In the genomic region with DNA sequence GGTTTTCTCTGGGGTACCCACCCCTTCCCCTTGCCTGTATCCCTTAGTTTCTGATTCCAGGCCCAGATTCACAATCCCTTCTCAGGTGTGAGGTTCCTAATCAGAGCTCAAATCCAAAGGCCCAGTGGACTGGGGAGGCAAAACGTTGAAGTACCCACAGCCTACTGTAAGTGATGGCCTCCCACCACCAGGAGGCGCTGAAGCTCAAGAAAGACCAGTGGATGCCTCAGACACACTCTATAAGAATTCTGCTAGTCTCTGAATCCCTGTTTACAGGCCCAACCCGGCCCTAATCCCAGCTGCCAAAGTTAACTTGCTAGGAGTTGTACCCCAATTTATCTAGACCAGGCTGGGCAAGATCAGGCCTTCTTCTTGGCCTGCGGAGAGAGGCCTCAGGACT, we compare ENCODE assay signal across 9 mouse cellular contexts. TPM values are rescaled to one million over a fixed set of nuclear protein-coding genes. Genes with fewer than 3 reads are reported as not detected.
A peak's percentile ranks its signal among the peaks of the same experiment; 100 is the strongest.
DNase-seq lines count a peak whose midpoint lies in the region; ATAC-seq and TF ChIP-seq lines count a peak whose summit lies in the region.
"Had no signal": no experiment of that assay in that cellular context is flagged by ENCODE, and none has a peak within 500 bp of the region (broad histone marks: within the 10 kb centered on the region; RNA-seq: fewer than 3 reads in every experiment).

No protein-coding gene starts in this region.

- 36% methylated on average over 4 of the region's 4 CpGs for WGBS in kidney, embryonic 15.5 days
- 34% methylated on average over 4 of the region's 4 CpGs for WGBS in forebrain, embryonic 13.5 days
- 30% methylated on average over 4 of the region's 4 CpGs for WGBS in limb, embryonic 10.5 days
- WGBS in stomach, postnatal 0 days: 33% methylated on average over 4 of the region's 4 CpGs

- no peaks in the 10 kb centered on the region for H3K36me3 ChIP-seq in kidney, embryonic 15.5 days
- no peaks in the 10 kb centered on the region for H3K36me3 ChIP-seq in forebrain, embryonic 13.5 days (ENCODE audit: poor library complexity, severe bottlenecking)
- H3K36me3 ChIP-seq in limb, embryonic 10.5 days: no peaks in the 10 kb centered on the region
- no peaks in the 10 kb centered on the region for H3K36me3 ChIP-seq in stomach, postnatal 0 days (ENCODE audit: control insufficient read depth, insufficient read depth, low read length)

- no peaks in the 10 kb centered on the region for H3K9me3 ChIP-seq in kidney, embryonic 15.5 days (replicated peaks)
- H3K9me3 ChIP-seq in forebrain, embryonic 13.5 days (replicated peaks): no peaks in the 10 kb centered on the region
- no peaks in the 10 kb centered on the region for H3K9me3 ChIP-seq in limb, embryonic 10.5 days (replicated peaks)
- no peaks in the 10 kb centered on the region for H3K9me3 ChIP-seq in stomach, postnatal 0 days (ENCODE audit: control insufficient read depth, low read length)

- peaks cover 29% of the 10 kb centered on the region for H3K4me1 ChIP-seq in kidney, embryonic 15.5 days
- H3K4me1 ChIP-seq in forebrain, embryonic 13.5 days: peaks cover 33% of the 10 kb centered on the region
- peaks cover 19% of the 10 kb centered on the region for H3K4me1 ChIP-seq in limb, embryonic 10.5 days
- H3K4me1 ChIP-seq in stomach, postnatal 0 days (replicated peaks; ENCODE audit: control insufficient read depth, insufficient read depth): peaks cover 6% of the 10 kb centered on the region

- H3K4me2 ChIP-seq in kidney, embryonic 15.5 days: no peak overlapping the region
- no peak overlapping the region for H3K4me2 ChIP-seq in forebrain, embryonic 13.5 days
- H3K4me2 ChIP-seq in stomach, postnatal 0 days (replicated peaks; ENCODE audit: low read depth): no peak overlapping the region

- no peak for TF ChIP-seq EP300 in stomach, postnatal 0 days (optimal IDR thresholded peaks at IDR 0.05)

- no peak overlapping the region for H3K27ac ChIP-seq in kidney, embryonic 15.5 days
- H3K27ac ChIP-seq in forebrain, embryonic 13.5 days: peak overlapping the region; percentile 78
- H3K27ac ChIP-seq in limb, embryonic 10.5 days: 0 out of 2 replicates have a peak overlapping the region, but pooled peaks have one; percentile 21
- no peak overlapping the region for H3K27ac ChIP-seq in stomach, postnatal 0 days (replicated peaks)

- TF ChIP-seq CTCF in stomach, postnatal 0 days (IDR thresholded peaks at IDR 0.05; ENCODE audit: low read depth): peak; percentile 91

- ATAC-seq in kidney, embryonic 15.5 days (replicated peaks; ENCODE audit: low FRiP score): no peak
- ATAC-seq in forebrain, embryonic 13.5 days: peak; percentile 52; the same call in 1 of the 2 replicates
- ATAC-seq in stomach, postnatal 0 days (ENCODE audit: low FRiP score, low TSS enrichment): peak; percentile 65

- no peak overlapping the region for H3K4me3 ChIP-seq in kidney, embryonic 15.5 days (replicated peaks)
- no peak overlapping the region for H3K4me3 ChIP-seq in forebrain, embryonic 13.5 days
- no peak overlapping the region for H3K4me3 ChIP-seq in limb, embryonic 10.5 days
- H3K4me3 ChIP-seq in stomach, postnatal 0 days (ENCODE audit: low read depth, low read length): no peak overlapping the region
- H3K4me3 ChIP-seq: myocyte had no signal

- no peak overlapping the region for H3K9ac ChIP-seq in kidney, embryonic 15.5 days
- no peak overlapping the region for H3K9ac ChIP-seq in forebrain, embryonic 13.5 days
- H3K9ac ChIP-seq in stomach, postnatal 0 days (ENCODE audit: low read length): no peak overlapping the region

- H3K27me3 ChIP-seq in kidney, embryonic 15.5 days: no peaks in the 10 kb centered on the region
- no peaks in the 10 kb centered on the region for H3K27me3 ChIP-seq in forebrain, embryonic 13.5 days
- 0 out of 2 replicates have a peak, but pooled peaks cover 3% of the 10 kb centered on the region for H3K27me3 ChIP-seq in limb, embryonic 10.5 days (ENCODE audit: low read depth, poor library complexity, severe bottlenecking)
- H3K27me3 ChIP-seq in stomach, postnatal 0 days (ENCODE audit: control insufficient read depth, insufficient read depth, low read length): no peaks in the 10 kb centered on the region

- peak; percentile 49 for DNase-seq in kidney, adult 11 months
- peak; percentile 47 for DNase-seq in c-Kit-positive CD71-positive TER-119-negative erythroid progenitor cells, embryonic 14.5 days (ENCODE audit: low read depth)
- peak; percentile 87 for DNase-seq in induced T-regulatory cell, adult 2 months (ENCODE audit: low read depth)
- DNase-seq in limb, embryonic 10.5 days (ENCODE audit: low spot score): peak; percentile 89
- DNase-seq in naive thymus-derived CD4-positive, alpha-beta T cell, adult 2 months (ENCODE audit: low read depth): peak; percentile 74
- peak; percentile 81 for DNase-seq in stomach, postnatal 0 days (ENCODE audit: low spot score)

RNA-seq across cellular contexts. Expression of a gene that starts 48.2 kb away (rescaled TPM):
- polyA plus RNA-seq in kidney, embryonic 15.5 days (2015; fragmentation: Nextera tagmentation; extraction: Ambion mirVana): 0.33 and 0.39 TPM in 2 replicates
- 0.10 and 0.11 TPM in 2 replicates for polyA plus RNA-seq in forebrain, embryonic 13.5 days (2015; fragmentation: Nextera tagmentation; extraction: Ambion mirVana)
- polyA plus RNA-seq in limb, embryonic 10.5 days (2016; fragmentation: Nextera tagmentation; extraction: Ambion mirVana): 0.15 TPM in 1 of 2 replicates, not detected in the other
- polyA plus RNA-seq in stomach, postnatal 0 days (2015; fragmentation: Nextera tagmentation; extraction: Ambion mirVana): 0.16 and 0.18 TPM in 2 replicates

RNA-seq across cellular contexts. Expression of a gene that starts 55.1 kb away (rescaled TPM):
- 409 and 435 TPM in 2 replicates for polyA plus RNA-seq in kidney, embryonic 15.5 days (2015; fragmentation: Nextera tagmentation; extraction: Ambion mirVana)
- polyA plus RNA-seq in forebrain, embryonic 13.5 days (2015; fragmentation: Nextera tagmentation; extraction: Ambion mirVana): 542 and 587 TPM in 2 replicates
- polyA plus RNA-seq in limb, embryonic 10.5 days (2016; fragmentation: Nextera tagmentation; extraction: Ambion mirVana): 327 and 345 TPM in 2 replicates
- 375 and 396 TPM in 2 replicates for polyA plus RNA-seq in stomach, postnatal 0 days (2015; fragmentation: Nextera tagmentation; extraction: Ambion mirVana)

Comparison
In these comparisons a context has a peak if more than half of its experiments do, and no peak if none do; other contexts are left out.
1. H3K27ac ChIP-seq: peak in forebrain, embryonic 13.5 days (single experiment) and limb, embryonic 10.5 days (single experiment); none in kidney, embryonic 15.5 days (single experiment) and stomach, postnatal 0 days (single experiment).
2. Peak in every context shown above with its lines, with median percentiles within 50 percentile points of each other: DNase-seq.